Mouse (Mus musculus) olfactory bulb, adult 2 months (tissue): ENCODE data around the gene Synpo2.

Experiments
- CTCF ChIP-seq: fragments of 200-500 bp; IDR thresholded peaks from 2 replicates; pipeline ENCODE4 v1.5.1; 2012; ENCODE audit warnings: low read depth, mild to moderate bottlenecking, low read length, moderate library complexity; ENCODE audit not compliant: insufficient read depth
- POLR2A ChIP-seq: fragments of 200-500 bp; IDR thresholded peaks from 2 replicates; pipeline ENCODE4 v1.6.1; 2012; ENCODE audit warnings: mild to moderate bottlenecking, low read depth, low read length, moderate library complexity; ENCODE audit not compliant: insufficient read depth

DNA sequence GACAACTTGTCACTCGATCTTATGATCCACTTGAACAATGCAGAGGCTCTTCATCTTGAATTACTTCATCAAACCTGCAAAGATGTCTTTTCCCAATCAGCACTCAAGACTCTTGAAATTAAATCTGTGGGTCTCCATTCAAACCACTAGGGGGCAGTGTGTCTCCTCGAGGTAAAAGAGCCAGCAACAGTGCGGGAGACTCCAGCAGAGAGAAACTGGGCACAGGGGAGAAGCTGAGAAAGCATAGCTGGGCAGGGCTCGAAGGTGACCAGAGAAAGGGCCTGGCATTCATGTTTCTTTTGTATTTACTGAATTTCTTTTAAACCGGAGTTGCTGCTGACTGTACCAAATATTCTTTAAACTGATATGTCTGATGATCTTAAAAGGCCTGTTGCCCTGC is 67.1 kb downstream of the Synpo2 start:
- TF ChIP-seq POLR2A, result no peak
- TF ChIP-seq CTCF, result no peak
